Mouse (Mus musculus): ENCODE results near the gene Nrxn1. TPM values are rescaled to one million over a fixed set of nuclear protein-coding genes. Genes with fewer than 3 reads are reported as not detected.

Gene Nrxn1
- polyA plus RNA-seq, 1 experiment = not detected

- TF ChIP-seq GATA1 (IDR thresholded peaks at IDR 0.05; ENCODE audit: low read length) = no peak
Observed at GRCm38 (mm10) chr17:90269143-90269542, 823.7 kb downstream of the Nrxn1 start.

- no peak for TF ChIP-seq GATA1 (IDR thresholded peaks at IDR 0.05; ENCODE audit: low read length)
Observed at GRCm38 (mm10) chr17:90253451-90254131, 839.3 kb downstream of the Nrxn1 start.

GRCm38 (mm10) chr17:90252196-90252595 is 840.7 kb downstream of the Nrxn1 start:
- TF ChIP-seq GATA1 (IDR thresholded peaks at IDR 0.05; ENCODE audit: low read length) = no peak

GRCm38 (mm10) chr17:90247071-90247849 is 845.6 kb downstream of the Nrxn1 start:
- TF ChIP-seq GATA1 (IDR thresholded peaks at IDR 0.05; ENCODE audit: low read length) = no peak

- no peak for TF ChIP-seq GATA1 (IDR thresholded peaks at IDR 0.05; ENCODE audit: low read length)
Observed at GRCm38 (mm10) chr17:90244339-90244738, 848.5 kb downstream of the Nrxn1 start.

- TF ChIP-seq GATA1 (IDR thresholded peaks at IDR 0.05; ENCODE audit: low read length) = no peak
Observed at GRCm38 (mm10) chr17:90238964-90239363, 853.9 kb downstream of the Nrxn1 start.

GRCm38 (mm10) chr17:90238517-90238916 is 854.4 kb downstream of the Nrxn1 start:
- TF ChIP-seq GATA1 (IDR thresholded peaks at IDR 0.05; ENCODE audit: low read length) = no peak

GRCm38 (mm10) chr17:90234806-90235205 is 858.1 kb downstream of the Nrxn1 start:
- no peak for TF ChIP-seq GATA1 (IDR thresholded peaks at IDR 0.05; ENCODE audit: low read length)

GRCm38 (mm10) chr17:90208547-90208946 is 884.3 kb downstream of the Nrxn1 start:
- TF ChIP-seq GATA1 (IDR thresholded peaks at IDR 0.05; ENCODE audit: low read length) = no peak

GRCm38 (mm10) chr17:90207617-90208016 is 885.3 kb downstream of the Nrxn1 start:
- no peak for TF ChIP-seq GATA1 (IDR thresholded peaks at IDR 0.05; ENCODE audit: low read length)

GRCm38 (mm10) chr17:90203993-90204392 is 888.9 kb downstream of the Nrxn1 start:
- TF ChIP-seq GATA1 (IDR thresholded peaks at IDR 0.05; ENCODE audit: low read length) = no peak

- TF ChIP-seq GATA1 (IDR thresholded peaks at IDR 0.05; ENCODE audit: low read length) = no peak
Observed at GRCm38 (mm10) chr17:90202785-90203184, 890.1 kb downstream of the Nrxn1 start.

- TF ChIP-seq GATA1 (IDR thresholded peaks at IDR 0.05; ENCODE audit: low read length) = no peak
Observed at GRCm38 (mm10) chr17:90196772-90197171, 896.1 kb downstream of the Nrxn1 start.

- no peak for TF ChIP-seq GATA1 (IDR thresholded peaks at IDR 0.05; ENCODE audit: low read length)
Observed at GRCm38 (mm10) chr17:90141602-90142001, 951.3 kb downstream of the Nrxn1 start.

- no peak for TF ChIP-seq GATA1 (IDR thresholded peaks at IDR 0.05; ENCODE audit: low read length)
Observed at GRCm38 (mm10) chr17:90130836-90131235, 962.0 kb downstream of the Nrxn1 start.

GRCm38 (mm10) chr17:90129183-90129582 is 963.7 kb downstream of the Nrxn1 start:
- no peak for TF ChIP-seq GATA1 (IDR thresholded peaks at IDR 0.05; ENCODE audit: low read length)

- TF ChIP-seq GATA1 (IDR thresholded peaks at IDR 0.05; ENCODE audit: low read length) = no peak
Observed at GRCm38 (mm10) chr17:90127561-90127960, 965.3 kb downstream of the Nrxn1 start.
